Mouse (Mus musculus) MEL (cell line): Measurements from ENCODE around the gene Nfia.

Source experiments
- CTCF ChIP-seq, 3 experiments: IDR thresholded peaks in 2 of 3; conservative IDR thresholded peaks in 1 of 3; 2 replicates each; pipeline ENCODE4 v1.5.1; 2011 to 2012; ENCODE audit warnings: low read length in 3 of 3, low read depth in 2 of 3, mild to moderate bottlenecking in 2 of 3, improper control_type of control experiment in 1 of 3, inconsistent platforms in 1 of 3, mixed read lengths in 1 of 3, moderate library complexity in 1 of 3; ENCODE audit not compliant: control insufficient read depth in 1 of 3, insufficient read depth in 1 of 3, poor library complexity in 1 of 3, severe bottlenecking in 1 of 3
- E2F4 ChIP-seq: IDR thresholded peaks from 2 replicates; pipeline ENCODE4 v1.6.1; 2011; ENCODE audit warnings: low read depth, low read length, improper control_type of control experiment, borderline replicate concordance
- GABPA ChIP-seq: IDR thresholded peaks from 2 replicates; pipeline ENCODE4 v1.6.1; 2012; ENCODE audit warnings: low read depth, mild to moderate bottlenecking, inconsistent platforms, low read length, improper control_type of control experiment, moderate library complexity
- POLR2A ChIP-seq, 2 experiments: IDR thresholded peaks; 2 replicates each; pipeline ENCODE4 v1.6.1; 2011 to 2012; ENCODE audit warnings: low read length in 2 of 2, mild to moderate bottlenecking in 2 of 2, control low read depth in 1 of 2, improper control_type of control experiment in 1 of 2, low read depth in 1 of 2, moderate library complexity in 1 of 2; ENCODE audit not compliant: control insufficient read depth in 1 of 2, insufficient read depth in 1 of 2, poor library complexity in 1 of 2
- POLR2AphosphoS5 ChIP-seq: IDR thresholded peaks from 2 replicates; pipeline ENCODE4 v1.6.1; 2012; ENCODE audit warnings: low read depth, borderline replicate concordance, mild to moderate bottlenecking, inconsistent platforms, low read length, moderate library complexity, mixed read lengths
- TAL1 ChIP-seq: IDR thresholded peaks from 2 replicates; pipeline ENCODE4 v1.6.1; 2012; ENCODE audit warnings: mild to moderate bottlenecking, inconsistent platforms, low read length, moderate library complexity, mixed read lengths
- TBP ChIP-seq: IDR thresholded peaks from 2 replicates; pipeline ENCODE4 v1.8.0; 2011; ENCODE audit warnings: low read depth, low read length, improper control_type of control experiment
- ZMIZ1 ChIP-seq: IDR thresholded peaks from 2 replicates; pipeline ENCODE4 v1.6.1; 2012; ENCODE audit warnings: low read depth, mild to moderate bottlenecking, inconsistent platforms, low read length, improper control_type of control experiment, moderate library complexity

- TF ChIP-seq GABPA (no peak), E2F4 (no peak), TBP (no peak), TAL1 (no peak), CTCF (IDR thresholded peaks at IDR 0.05 in 2 of 3, conservative IDR thresholded peaks at IDR 0.05 in 1 of 3; ENCODE audit: control insufficient read depth in 1 of 3, insufficient read depth in 1 of 3, low read depth in 2 of 3, low read length in 3 of 3, poor library complexity in 1 of 3, severe bottlenecking in 1 of 3) (no peak), POLR2AphosphoS5 (no peak), ZMIZ1 (no peak), POLR2A (IDR thresholded peaks at IDR 0.05; ENCODE audit: control insufficient read depth in 1 of 2, insufficient read depth in 1 of 2, low read depth in 1 of 2, low read length in 2 of 2, poor library complexity in 1 of 2) (no peak)
These were observed 33.6 kb downstream of the Nfia start for GRCm38 (mm10) chr4:97805896-97806808.
